Comparison of ENCODE assay signal across 23 mouse cellular contexts in the genomic region with DNA sequence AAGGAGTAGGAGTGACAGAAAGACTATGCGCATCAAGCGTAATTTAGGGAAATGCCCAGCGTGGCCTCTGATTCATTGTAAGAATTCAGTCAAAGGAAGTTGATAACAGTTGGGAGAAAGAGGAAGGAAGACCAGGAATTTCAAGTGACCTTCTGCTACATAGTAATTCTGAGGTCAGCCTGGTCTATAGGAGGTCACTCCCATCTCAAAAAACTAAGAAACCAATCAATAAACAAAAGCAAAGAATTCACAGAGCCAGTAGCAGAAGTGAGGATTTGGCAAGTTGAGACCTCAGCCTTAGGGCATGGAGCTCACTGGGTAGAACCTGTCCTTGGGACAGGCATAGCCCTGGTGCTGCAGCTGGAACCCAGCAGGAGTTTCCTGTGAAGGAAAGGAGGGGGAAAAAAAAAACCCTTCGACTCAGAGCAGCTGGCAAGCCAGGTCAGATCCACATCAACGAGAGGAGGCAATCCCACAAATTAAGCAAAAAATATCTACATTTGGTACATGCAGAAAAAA. TPM values are rescaled to one million over a fixed set of nuclear protein-coding genes. Genes with fewer than 3 reads are reported as not detected.
DNase-seq lines count a peak whose midpoint lies in the region; ATAC-seq and TF ChIP-seq lines count a peak whose summit lies in the region.
"Had no signal": no experiment of that assay in that cellular context is flagged by ENCODE, and none has a peak within 500 bp of the region (broad histone marks: within the 10 kb centered on the region; RNA-seq: fewer than 3 reads in every experiment).

No protein-coding gene starts in this region.

- intact Hi-C loops in left cerebral cortex, postnatal 36 days (cut with DNase I): no loop called here

- H3K27me3 ChIP-seq in liver, postnatal 0 days (ENCODE audit: insufficient read depth, low read length): no peaks in the 10 kb centered on the region
- H3K27me3 ChIP-seq: CH12.LX; embryonic facial prominence, embryonic 12.5 days; forebrain, embryonic 12.5 days; heart, embryonic 12.5 days had no signal

- H3K4me3 ChIP-seq in liver, postnatal 0 days (ENCODE audit: low read depth, low read length): no peak overlapping the region
- H3K4me3 ChIP-seq: embryonic facial prominence, embryonic 12.5 days; forebrain, embryonic 12.5 days; heart, embryonic 12.5 days; hindbrain, embryonic 10.5 days had no signal

- TF ChIP-seq CTCF in liver, postnatal 0 days (IDR thresholded peaks at IDR 0.05; ENCODE audit: low read depth): no peak

- 36% methylated on average over 5 of the region's 5 CpGs for WGBS in liver, postnatal 0 days (ENCODE audit: insufficient replicate concordance)

- no peaks in the 10 kb centered on the region for H3K4me1 ChIP-seq in liver, postnatal 0 days (ENCODE audit: insufficient read depth)
- H3K4me1 ChIP-seq: embryonic facial prominence, embryonic 12.5 days had no signal

- 0 out of 2 replicates have a peak, but pooled peaks have one; percentile 17 for ATAC-seq in liver, postnatal 0 days
- ATAC-seq in megakaryocyte progenitor cell, adult 5-6 weeks (replicated peaks; ENCODE audit: poor library complexity): 0 out of 2 replicates have a peak, but pooled peaks have one; percentile 39
- ATAC-seq: forebrain, postnatal 0 days had no signal

- no peaks in the 10 kb centered on the region for H3K36me3 ChIP-seq in liver, postnatal 0 days (replicated peaks; ENCODE audit: insufficient read depth, low read length)
- H3K36me3 ChIP-seq: embryonic facial prominence, embryonic 12.5 days; forebrain, embryonic 12.5 days; heart, embryonic 12.5 days; hindbrain, embryonic 10.5 days had no signal

- no peak overlapping the region for H3K9ac ChIP-seq in liver, postnatal 0 days (replicated peaks)
- H3K9ac ChIP-seq: embryonic facial prominence, embryonic 12.5 days; forebrain, embryonic 12.5 days; forebrain, postnatal 0 days; heart, embryonic 12.5 days; hindbrain, embryonic 14.5 days had no signal

- no peak for TF ChIP-seq EP300 in liver, postnatal 0 days (IDR thresholded peaks at IDR 0.05; ENCODE audit: low read depth)

- H3K9me3 ChIP-seq in liver, postnatal 0 days (ENCODE audit: low read length): no peaks in the 10 kb centered on the region
- H3K9me3 ChIP-seq: embryonic facial prominence, embryonic 12.5 days; forebrain, embryonic 12.5 days; heart, embryonic 12.5 days; hindbrain, embryonic 10.5 days had no signal

- H3K27ac ChIP-seq in liver, postnatal 0 days (ENCODE audit: low read depth): no peak overlapping the region
- H3K27ac ChIP-seq: embryonic facial prominence, embryonic 12.5 days; forebrain, embryonic 12.5 days; hindbrain, embryonic 10.5 days; hindbrain, embryonic 14.5 days had no signal

- no peak for DNase-seq in liver, postnatal 0 days
- DNase-seq in liver: no peak
- peak; percentile 67 for DNase-seq in ZHBTc4 (ENCODE audit: low read depth, low spot score)
- no peak for DNase-seq in layer of hippocampus, adult 8-10 months (ENCODE audit: low spot score in 2 of 2)
- no peak for DNase-seq in left cerebral cortex, postnatal 36 days (ENCODE audit: low spot score in 2 of 2)
- DNase-seq: adrenal gland, adult 2 months; adrenal gland, postnatal 25 days; cerebellum, adult 18-20 months; cerebellum, postnatal 10 days; forebrain, postnatal 0 days; gastrocnemius, postnatal 14 days had no signal

- H3K4me2 ChIP-seq in liver, postnatal 0 days (ENCODE audit: low read depth, low read length): no peak overlapping the region
- H3K4me2 ChIP-seq: embryonic facial prominence, embryonic 12.5 days; forebrain, embryonic 12.5 days; heart, embryonic 12.5 days; hindbrain, embryonic 14.5 days had no signal

RNA-seq across cellular contexts. Expression of a gene that starts 1.2 kb away (rescaled TPM):
- polyA plus RNA-seq in liver, postnatal 0 days (2015; fragmentation: Nextera tagmentation; extraction: Ambion mirVana): not detected in 2 replicates
- total RNA-seq in megakaryocyte progenitor cell, adult 5-6 weeks (2015): not detected in 2 replicates
- not detected in 2 replicates for total RNA-seq in megakaryocyte progenitor cell, adult 5-6 weeks (2017)
- not detected for total RNA-seq in layer of hippocampus, adult 8-10 months (2022)
- not detected for total RNA-seq in left cerebral cortex, postnatal 36 days (2021)
- total RNA-seq: adrenal gland, adult 2 months; adrenal gland, postnatal 25 days; CH12.LX; forebrain, postnatal 0 days; gastrocnemius, adult 18-20 months; gastrocnemius, postnatal 14 days; heart, adult 8-10 months; heart, postnatal 25 days; MEL had no signal
- polyA plus RNA-seq: adrenal gland, adult 2 months; forebrain, embryonic 12.5 days; forebrain, postnatal 0 days; gonadal fat pad, adult 2 months; heart, embryonic 12.5 days; hindbrain, embryonic 14.5 days had no signal

RNA-seq across cellular contexts. Expression of a gene that starts 58.4 kb away (rescaled TPM):
- polyA plus RNA-seq in liver, postnatal 0 days (2015; fragmentation: Nextera tagmentation; extraction: Ambion mirVana): 45.7 and 54.0 TPM in 2 replicates
- total RNA-seq in megakaryocyte progenitor cell, adult 5-6 weeks (2015): 51.1 and 58.3 TPM in 2 replicates
- 48.1 and 61.6 TPM in 2 replicates for total RNA-seq in megakaryocyte progenitor cell, adult 5-6 weeks (2017)
- total RNA-seq in layer of hippocampus, adult 8-10 months (2022): 100 to 1,000 TPM in 1 of 4 experiments, 10 to 100 TPM in 3; 89.9 to 102 (median 97.3) TPM
- 100 to 1,000 TPM; 124 to 126 TPM for total RNA-seq in left cerebral cortex, postnatal 36 days (2021)

RNA-seq across cellular contexts. Expression of a gene that starts 58.5 kb away (rescaled TPM):
- polyA plus RNA-seq in liver, postnatal 0 days (2015; fragmentation: Nextera tagmentation; extraction: Ambion mirVana): 5.3 and 7.0 TPM in 2 replicates
- 11.0 and 12.4 TPM in 2 replicates for total RNA-seq in megakaryocyte progenitor cell, adult 5-6 weeks (2015)
- total RNA-seq in megakaryocyte progenitor cell, adult 5-6 weeks (2017): 5.1 and 15.3 TPM in 2 replicates
- 10 to 100 TPM; 18.6 to 20.7 (median 19.9) TPM for total RNA-seq in layer of hippocampus, adult 8-10 months (2022)
- 10 to 100 TPM; 19.3 to 20.6 TPM for total RNA-seq in left cerebral cortex, postnatal 36 days (2021)
